Mouse (Mus musculus) thymus, postnatal 0 days (tissue): ENCODE measurements around the gene Spaca7. TPM values are rescaled to one million over a fixed set of nuclear protein-coding genes. Genes with fewer than 3 reads are reported as not detected.
"Not testable (repeated sequence)": the region's sequence is repeated elsewhere in the genome, so short reads cannot be mapped to it uniquely, and the experiment has no call there.

Experiments used
- DNase-seq: peaks from one replicate; pipeline ENCODE4 v3.0.0-alpha.2; 2015; ENCODE audit warnings: low spot score
- polyA plus RNA-seq: library from polyadenylated mRNA; unstranded; fragments of >200 nt; fragmentation: Nextera tagmentation; extraction: Ambion mirVana; gene quantifications from 2 replicates; pipeline ENCODE4 v1.2.1, GENCODE M21; 2015

The Spaca7 gene
- polyA plus RNA-seq: not detected in 2 replicates

GRCm38 (mm10) chr8:12572814-12573534 is at the start of gene Spaca7:
Spaca7 (plus strand) TSS chr8:12573029.
- no peak for DNase-seq

GRCm38 (mm10) chr8:12524279-12524678 is 48.5 kb upstream of the Spaca7 start:
- no peak for DNase-seq

GRCm38 (mm10) chr8:12528659-12529058 is 44.2 kb upstream of the Spaca7 start:
- DNase-seq: no peak

- no peak for DNase-seq
Measured at GRCm38 (mm10) chr8:12535617-12536016, 37.2 kb upstream of the Spaca7 start.

GRCm38 (mm10) chr8:12536306-12536705 is 36.5 kb upstream of the Spaca7 start:
- DNase-seq: no peak

GRCm38 (mm10) chr8:12545236-12545635 is 27.6 kb upstream of the Spaca7 start:
- DNase-seq: no peak

- DNase-seq: no peak
Measured at GRCm38 (mm10) chr8:12545671-12546070, 27.2 kb upstream of the Spaca7 start.

- DNase-seq: no peak
Measured at GRCm38 (mm10) chr8:12547466-12548220, 25.2 kb upstream of the Spaca7 start.

- DNase-seq: no peak
Measured at GRCm38 (mm10) chr8:12548255-12548654, 24.6 kb upstream of the Spaca7 start.

- no peak for DNase-seq
Measured at GRCm38 (mm10) chr8:12548680-12549079, 24.1 kb upstream of the Spaca7 start.

GRCm38 (mm10) chr8:12555515-12556145 is 17.2 kb upstream of the Spaca7 start:
- no peak for DNase-seq

GRCm38 (mm10) chr8:12558786-12559185 is 14.0 kb upstream of the Spaca7 start:
- no peak for DNase-seq

- peak; percentile 30 for DNase-seq
Measured at GRCm38 (mm10) chr8:12561403-12561960, 11.3 kb upstream of the Spaca7 start.

GRCm38 (mm10) chr8:12564307-12564706 is 8.5 kb upstream of the Spaca7 start:
- no peak for DNase-seq

GRCm38 (mm10) chr8:12565488-12565887 is 7.3 kb upstream of the Spaca7 start:
- DNase-seq: no peak

- DNase-seq: no peak
Measured at GRCm38 (mm10) chr8:12566509-12566908, 6.3 kb upstream of the Spaca7 start.

- no peak for DNase-seq
Measured at GRCm38 (mm10) chr8:12576003-12576402, 3.2 kb downstream of the Spaca7 start.

- no peak for DNase-seq
Measured at GRCm38 (mm10) chr8:12576739-12577138, 3.9 kb downstream of the Spaca7 start.

GRCm38 (mm10) chr8:12579339-12579999 is 6.6 kb downstream of the Spaca7 start:
- DNase-seq: not testable (repeated sequence)

GRCm38 (mm10) chr8:12583785-12584184 is 11.0 kb downstream of the Spaca7 start:
- DNase-seq: no peak

- DNase-seq: peak; percentile 74
Measured at GRCm38 (mm10) chr8:12607223-12607622, 34.4 kb downstream of the Spaca7 start.
